Mouse (Mus musculus) brain, embryonic 14.5 days (tissue): ENCODE results near the gene Psmd14. TPM values are rescaled to one million over a fixed set of nuclear protein-coding genes. Genes with fewer than 3 reads are reported as not detected.
A peak's percentile ranks its signal among the peaks of the same experiment; 100 is the strongest.

ENCODE experiments used
- DNase-seq: peaks from one replicate; pipeline ENCODE4 v3.0.0-alpha.2; 2011; ENCODE audit warnings: low read depth
- CTCF ChIP-seq: fragments of 200-500 bp; IDR thresholded peaks from 2 replicates; pipeline ENCODE4 v1.5.1; 2012; ENCODE audit warnings: inconsistent platforms, mild to moderate bottlenecking, moderate library complexity, borderline replicate concordance; ENCODE audit not compliant: insufficient read depth, insufficient read length; ENCODE audit errors: extremely low read depth
- POLR2A ChIP-seq: fragments of 200-500 bp; IDR thresholded peaks from 2 replicates; pipeline ENCODE4 v1.6.1; 2012; ENCODE audit warnings: mild to moderate bottlenecking, inconsistent platforms, borderline replicate concordance; ENCODE audit not compliant: poor library complexity, insufficient read depth, insufficient read length, severe bottlenecking; ENCODE audit errors: extremely low read depth
- polyA plus RNA-seq: library from polyadenylated mRNA; depleted of rRNA; stranded (reverse); fragments of >200 nt; gene quantifications from 2 replicates; pipeline ENCODE4 v1.2.3, GENCODE M21; 2012

The Psmd14 gene
- polyA plus RNA-seq, 1 experiment = 104 TPM

DNA sequence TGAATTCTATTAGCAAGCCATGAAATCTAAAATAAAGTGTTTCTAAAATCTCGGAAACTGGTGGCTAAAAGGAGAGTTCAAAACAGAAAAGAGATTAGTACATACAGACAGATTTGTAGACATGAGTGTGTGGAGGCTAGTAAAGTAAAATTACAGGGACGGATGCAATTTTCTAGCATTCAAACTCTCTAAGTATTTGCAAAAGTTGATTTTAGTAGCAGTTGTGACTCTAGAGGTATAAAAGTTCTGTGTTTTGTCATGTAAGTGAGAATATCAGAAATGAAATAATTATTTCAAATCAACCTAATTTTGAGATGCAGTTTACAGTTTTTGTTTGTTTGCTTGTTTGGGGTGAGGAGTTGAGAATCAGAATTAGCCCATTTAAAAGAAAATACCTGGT is 96.3 kb downstream of the Psmd14 start:
- peak; percentile 38 for DNase-seq
- TF ChIP-seq CTCF (no peak), POLR2A (no peak)

DNA sequence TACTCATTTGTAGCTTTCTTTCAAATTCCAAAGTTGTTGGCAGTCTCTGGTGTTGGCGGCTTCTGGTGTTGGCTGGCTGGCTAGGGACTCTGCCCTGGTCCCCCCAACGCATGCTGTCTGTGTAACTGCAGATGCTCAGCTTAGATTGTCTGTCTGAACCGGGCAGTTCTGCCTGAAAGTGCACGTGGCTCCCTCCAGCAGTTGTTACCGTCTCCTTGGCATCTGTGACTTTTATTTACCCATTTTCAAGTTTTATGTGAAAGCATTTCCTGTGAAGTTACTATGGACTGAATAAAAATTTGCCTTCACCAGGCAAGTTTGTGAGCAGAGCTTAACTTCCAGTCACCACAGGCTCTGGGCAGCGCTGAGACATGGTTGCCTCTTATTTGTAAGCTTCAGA is 97.3 kb downstream of the Psmd14 start:
- TF ChIP-seq POLR2A = no peak
- TF ChIP-seq CTCF = no peak
- DNase-seq = peak; percentile 76

DNA sequence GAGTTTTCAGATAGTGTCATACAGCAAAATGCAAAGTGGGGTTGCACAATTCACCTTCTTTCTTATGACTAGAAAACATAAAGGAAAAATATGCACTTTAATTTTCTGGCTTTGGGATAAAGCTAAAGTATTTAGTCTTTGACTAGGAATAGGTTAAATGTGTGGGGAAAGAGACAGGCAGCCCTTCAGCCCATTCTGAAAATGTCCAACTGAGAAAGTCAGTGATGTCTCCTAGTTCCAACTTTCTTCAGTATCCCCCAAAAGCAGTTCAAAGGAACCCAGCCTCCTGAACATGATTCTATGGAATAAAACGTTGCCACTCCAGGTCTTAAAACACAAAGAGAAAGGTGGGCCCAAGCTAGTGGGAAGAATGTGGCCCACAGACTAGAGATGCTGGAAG is 97.9 kb downstream of the Psmd14 start:
- TF ChIP-seq CTCF = no peak
- TF ChIP-seq POLR2A = no peak
- DNase-seq = no peak

DNA sequence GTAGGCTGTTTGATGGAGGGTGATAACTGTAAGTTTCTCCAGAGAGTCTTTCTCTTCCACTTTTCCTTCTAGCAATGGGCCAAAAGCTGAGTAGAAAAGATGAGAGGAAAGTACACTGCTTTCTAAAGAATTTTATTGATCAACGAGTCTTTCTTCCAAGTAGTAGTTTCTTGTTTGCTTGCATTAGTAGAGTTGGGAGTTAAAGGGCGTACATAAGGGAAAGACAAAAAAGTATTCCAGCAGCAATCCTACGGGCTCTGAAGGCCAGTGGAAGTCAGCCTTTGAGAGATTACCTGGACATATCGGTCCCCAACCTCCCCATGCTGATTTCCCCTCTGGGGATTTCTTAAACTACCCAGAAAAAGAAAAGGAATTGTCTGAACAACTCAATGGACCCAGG is 99.3 kb downstream of the Psmd14 start:
- DNase-seq = peak; percentile 36
- TF ChIP-seq CTCF (no peak), POLR2A (no peak)

DNA sequence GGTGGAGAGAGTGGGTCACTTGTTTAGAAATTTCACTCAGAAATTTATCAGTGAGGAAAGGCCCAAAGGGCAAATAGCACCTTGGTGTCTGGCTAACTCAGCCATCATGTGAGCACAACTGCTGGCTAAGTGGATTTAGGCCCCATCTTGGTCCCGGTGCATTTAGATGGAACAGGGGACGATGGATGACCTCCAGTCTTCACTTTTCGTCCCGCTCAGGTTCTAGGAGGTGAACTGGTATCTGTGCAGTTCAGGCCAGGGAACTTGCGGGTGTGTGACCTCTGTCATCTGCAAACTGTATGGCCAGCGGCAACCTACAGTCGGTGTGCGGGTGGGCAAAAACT is 99.6 kb downstream of the Psmd14 start:
- TF ChIP-seq POLR2A (no peak), CTCF (no peak)
- DNase-seq = peak; percentile 43

DNA sequence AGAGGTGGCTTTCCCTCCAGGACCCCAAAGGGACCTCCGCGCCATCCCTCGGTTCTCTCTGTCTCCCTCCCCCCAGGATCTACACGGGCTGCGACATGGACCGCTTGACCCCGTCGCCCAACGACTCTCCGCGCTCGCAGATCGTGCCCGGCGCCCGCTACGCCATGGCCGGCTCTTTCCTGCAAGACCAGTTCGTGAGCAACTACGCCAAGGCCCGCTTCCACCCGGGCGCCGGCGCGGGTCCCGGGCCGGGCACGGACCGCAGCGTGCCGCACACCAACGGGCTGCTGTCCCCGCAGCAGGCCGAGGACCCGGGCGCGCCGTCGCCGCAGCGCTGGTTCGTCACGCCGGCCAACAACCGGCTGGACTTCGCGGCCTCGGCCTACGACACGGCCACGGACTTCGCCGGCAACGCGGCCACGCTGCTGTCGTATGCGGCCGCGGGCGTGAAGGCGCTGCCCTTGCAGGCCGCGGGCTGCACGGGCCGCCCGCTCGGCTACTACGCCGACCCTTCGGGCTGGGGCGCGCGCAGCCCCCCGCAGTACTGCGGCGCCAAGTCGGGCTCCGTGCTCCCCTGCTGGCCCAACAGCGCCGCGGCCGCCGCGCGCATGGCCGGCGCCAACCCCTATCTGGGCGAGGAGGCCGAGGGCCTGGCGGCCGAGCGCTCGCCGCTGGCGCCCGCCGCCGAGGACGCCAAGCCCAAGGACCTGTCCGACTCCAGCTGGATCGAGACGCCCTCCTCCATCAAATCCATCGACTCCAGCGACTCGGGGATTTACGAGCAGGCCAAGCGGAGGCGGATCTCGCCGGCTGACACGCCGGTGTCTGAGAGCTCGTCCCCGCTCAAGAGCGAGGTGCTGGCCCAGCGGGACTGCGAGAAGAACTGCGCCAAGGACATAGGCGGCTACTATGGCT is 100.3 kb downstream of the Psmd14 start:
- no peak for TF ChIP-seq POLR2A
- peak; percentile 15; the same call in 1 of the 2 replicates for TF ChIP-seq CTCF
- peak; percentile 80 for DNase-seq

DNA sequence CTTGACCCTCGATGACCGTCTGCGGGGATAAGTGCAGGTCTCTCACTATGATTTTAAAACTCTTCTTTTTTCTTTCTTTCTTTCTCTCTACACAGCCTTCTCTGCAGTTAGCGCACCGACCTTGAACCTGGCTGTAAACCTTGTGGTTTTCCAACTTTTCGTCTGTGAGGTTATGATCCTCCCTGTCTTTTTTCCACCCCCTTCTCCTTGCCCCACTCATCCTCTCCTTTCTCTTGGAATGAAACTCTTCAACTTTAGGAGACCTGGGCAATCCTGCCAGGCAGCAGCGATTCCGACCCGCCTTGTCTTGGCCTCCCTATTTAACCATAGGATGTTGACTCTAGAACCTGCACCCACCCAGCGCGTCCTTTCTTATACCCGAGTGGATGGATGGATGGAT is 101.0 kb downstream of the Psmd14 start:
- DNase-seq = peak; percentile 39
- TF ChIP-seq POLR2A = no peak
- no peak for TF ChIP-seq CTCF

DNA sequence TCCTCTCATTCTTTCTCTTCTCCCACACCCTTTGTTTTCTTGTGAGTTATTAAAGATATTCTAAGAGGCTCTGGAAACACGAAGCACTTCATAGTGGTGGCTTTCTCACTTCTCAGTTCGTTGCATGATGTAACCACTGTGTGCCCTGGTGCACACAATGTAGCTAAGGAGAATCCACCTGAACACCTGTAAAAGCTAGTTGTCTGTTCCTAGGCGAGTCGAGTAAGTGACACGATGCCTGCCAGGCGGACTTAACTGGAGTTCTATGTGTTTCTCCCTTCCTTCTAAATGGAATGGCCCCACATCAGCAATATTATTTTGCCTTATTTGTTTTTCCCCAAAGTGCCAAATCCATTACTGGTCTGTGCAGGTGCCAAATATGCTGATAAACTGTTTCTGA is 101.6 kb downstream of the Psmd14 start:
- peak; percentile 54 for DNase-seq
- TF ChIP-seq POLR2A = no peak
- TF ChIP-seq CTCF = no peak

DNA sequence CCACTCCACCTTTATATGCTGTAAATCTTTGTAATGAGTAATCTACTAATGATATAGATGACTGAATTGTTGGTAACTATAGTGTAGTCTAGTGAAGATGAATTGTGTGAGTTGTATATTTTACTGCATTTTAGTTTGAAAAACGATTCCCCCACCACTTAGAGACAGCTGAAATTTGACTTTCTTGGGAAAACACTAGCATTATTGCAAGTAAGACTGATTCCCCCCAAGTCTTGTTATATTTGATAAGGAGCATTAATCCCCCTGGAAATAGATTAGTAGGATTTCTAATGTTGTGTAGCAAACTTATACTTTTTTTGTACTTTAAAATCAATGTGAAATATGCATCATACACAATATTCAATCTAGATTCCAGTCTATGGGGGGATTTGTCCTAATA is 102.0 kb downstream of the Psmd14 start:
- DNase-seq = no peak
- TF ChIP-seq CTCF (no peak), POLR2A (no peak)

DNA sequence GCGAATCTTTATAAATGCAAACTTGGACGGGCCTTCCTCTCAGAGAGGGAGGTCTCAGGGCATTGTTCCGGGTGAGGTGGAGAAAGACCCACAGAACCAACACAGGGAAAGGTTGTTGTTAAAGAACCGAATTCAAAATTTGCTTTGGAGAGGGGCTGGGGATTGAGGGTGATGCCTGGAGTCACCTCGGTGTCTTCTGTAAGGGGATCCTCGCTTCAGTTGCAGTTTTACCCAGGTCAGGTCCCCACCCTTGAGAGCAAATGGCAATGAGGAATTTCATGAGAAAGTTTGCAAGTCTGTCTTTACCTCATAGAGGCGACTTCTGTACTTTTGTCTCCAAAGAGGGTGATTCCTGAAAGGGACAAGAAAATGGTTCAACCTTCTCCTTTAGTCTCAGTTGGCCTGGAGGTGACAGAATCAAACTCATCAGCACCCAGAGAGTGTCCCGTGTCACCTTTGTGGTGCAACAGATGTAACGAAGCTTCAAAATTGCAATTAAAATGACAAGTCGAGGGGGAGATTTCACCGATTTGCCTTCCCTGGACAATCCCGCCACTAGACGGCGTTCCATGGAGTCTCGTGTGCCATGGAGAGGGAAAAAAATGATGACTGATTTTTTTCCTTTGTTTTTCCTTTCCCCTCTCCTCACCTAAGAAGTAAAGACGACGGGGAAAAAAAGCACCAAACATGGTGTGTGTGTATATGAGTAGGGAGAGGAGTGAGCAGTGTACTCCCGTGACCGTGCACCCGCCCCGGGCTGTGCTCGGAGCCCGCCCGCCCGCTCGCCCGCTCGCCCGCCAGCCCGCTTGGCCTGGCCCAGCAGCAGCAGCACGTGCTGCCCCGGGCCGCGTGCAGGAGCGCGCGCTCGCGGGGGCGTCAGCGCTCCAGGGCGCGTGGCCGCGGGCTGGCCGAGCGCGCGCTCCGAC is 103.3 kb downstream of the Psmd14 start:
- DNase-seq = peak; percentile 85
- TF ChIP-seq CTCF (peak; percentile 71), POLR2A (no peak)

DNA sequence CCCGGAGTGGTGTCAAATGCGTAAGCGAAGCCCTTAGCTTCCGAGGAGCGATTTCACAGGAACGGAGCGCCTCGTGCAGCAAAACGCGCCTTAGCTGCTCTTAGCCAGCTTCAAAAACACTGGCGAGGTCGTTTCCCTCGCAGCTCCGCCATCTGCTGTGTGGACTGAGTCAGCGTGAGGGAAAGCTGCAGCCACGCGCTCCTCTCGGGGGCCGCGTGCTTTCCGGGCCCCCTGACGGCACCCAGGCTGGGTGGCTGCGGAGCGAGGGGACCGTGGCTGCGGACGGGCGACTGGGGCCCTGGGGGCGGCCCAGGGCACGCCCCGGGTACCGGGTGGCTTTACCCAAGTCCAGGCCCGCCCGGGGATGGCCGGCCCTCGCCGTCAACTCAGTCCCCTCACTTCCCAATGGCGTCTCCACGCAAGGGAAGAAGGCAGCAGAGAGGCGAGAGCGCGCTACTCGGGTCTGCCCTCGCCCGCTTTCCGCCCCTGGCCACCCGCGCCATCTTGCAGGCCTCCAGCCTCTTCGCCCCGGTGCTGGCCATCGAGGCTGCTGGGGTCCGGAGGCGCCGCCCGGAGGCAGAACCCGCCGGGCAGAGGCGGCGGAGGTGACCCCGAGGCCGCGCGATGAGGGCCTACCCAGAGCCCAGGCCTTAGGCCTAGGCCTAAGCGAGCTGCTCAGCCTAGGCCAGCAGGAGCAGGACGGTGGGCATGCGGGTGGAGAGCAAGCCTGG is 104.3 kb downstream of the Psmd14 start:
- TF ChIP-seq CTCF (no peak), POLR2A (no peak)
- peak; percentile 91 for DNase-seq

DNA sequence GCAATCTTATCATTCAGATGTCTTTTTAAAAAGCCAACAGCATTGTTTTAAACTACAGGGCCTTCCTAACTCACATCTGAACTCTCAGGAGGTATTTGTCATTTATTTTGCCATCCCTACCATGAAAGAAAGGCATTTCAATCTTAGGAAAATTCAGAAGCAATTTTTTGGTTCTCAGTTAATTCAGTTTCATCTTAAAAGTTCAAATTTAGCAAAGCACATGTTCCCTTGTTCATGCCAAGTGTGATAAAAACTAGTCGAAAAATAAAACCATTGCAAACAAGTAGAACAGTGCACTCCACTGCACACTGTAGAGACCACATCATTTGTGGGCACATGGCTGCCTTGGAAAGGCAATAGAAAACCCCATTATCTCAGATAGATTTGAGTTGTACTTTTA is 106.7 kb downstream of the Psmd14 start:
- no peak for TF ChIP-seq POLR2A
- TF ChIP-seq CTCF = no peak
- no peak for DNase-seq
